Mouse (Mus musculus) megakaryocyte, embryonic 14.5 days (primary cell): ENCODE measurements around the gene Fhl3.

Experiments
- FLI1 ChIP-seq: IDR thresholded peaks from 2 replicates; pipeline ENCODE4 v1.6.1; 2012; ENCODE audit warnings: low read length, inconsistent platforms, mixed read lengths
- GATA1 ChIP-seq: IDR thresholded peaks from 3 replicates; pipeline ENCODE4 v1.6.1; 2012; ENCODE audit warnings: mixed read lengths, low read length, inconsistent platforms, borderline replicate concordance

DNA sequence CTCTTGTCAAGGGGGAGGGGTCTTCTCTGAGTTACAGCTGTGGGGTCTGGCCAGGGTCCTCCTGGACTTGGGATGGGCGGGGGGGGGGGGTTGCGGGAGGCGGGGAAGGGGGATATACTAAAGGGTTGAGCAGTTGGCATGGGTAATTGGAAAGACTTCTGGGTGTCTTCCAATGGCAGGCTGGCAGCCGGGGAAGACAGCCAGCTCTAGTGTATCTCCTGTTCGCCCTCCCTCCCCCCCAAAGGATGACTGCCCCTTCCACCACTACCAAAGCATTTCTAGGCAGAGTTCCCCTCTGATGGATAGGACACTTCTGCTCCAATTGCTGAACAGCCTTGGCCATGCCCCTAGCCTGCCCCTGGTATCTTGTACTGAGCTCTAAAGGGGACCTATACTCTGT, 1.4 kb downstream of the Fhl3 start:
- TF ChIP-seq GATA1, result no peak
- TF ChIP-seq FLI1, result no peak
